Mouse (Mus musculus): ENCODE results near the gene Plvap. TPM values are rescaled to one million over a fixed set of nuclear protein-coding genes. Genes with fewer than 3 reads are reported as not detected.

The Plvap gene
- polyA plus RNA-seq, 1 experiment from 2014 or later, result 145 TPM

GRCm38 (mm10) chr8:71497077-71497645, 14.4 kb downstream of the Plvap start:
- peaks cover 44% of the 10 kb centered on the region for H3K4me1 ChIP-seq (replicated peaks; ENCODE audit: control insufficient read depth, insufficient read depth, low read length)
- ATAC-seq (ENCODE audit: low read depth), result no peak

GRCm38 (mm10) chr8:71496481-71496880, 15.1 kb downstream of the Plvap start:
- WGBS, result 23% methylated on average over 11 of the region's 11 CpGs
- Histone ChIP-seq H3K4me1 (replicated peaks; ENCODE audit: control insufficient read depth, insufficient read depth, low read length) (peaks cover 44% of the 10 kb centered on the region), H3K27ac (ENCODE audit: low read length) (peak overlapping the region; percentile 80)

More at GRCm38 (mm10) chr8:71497077-71497645, 14.4 kb downstream of the Plvap start:
- Histone ChIP-seq H3K36me3 (ENCODE audit: control insufficient read depth, insufficient read depth, low read length) (peaks cover 10% of the 10 kb centered on the region), H3K9me3 (ENCODE audit: control insufficient read depth, low read length) (no peaks in the 10 kb centered on the region), H3K4me3 (ENCODE audit: low read length) (no peak overlapping the region), H3K9ac (ENCODE audit: low read length) (0 out of 2 replicates have a peak overlapping the region, but pooled peaks have one; percentile 6), H3K27ac (ENCODE audit: low read length) (peak overlapping the region; percentile 80), H3K27me3 (ENCODE audit: control insufficient read depth, insufficient read depth, low read depth, low read length) (no peaks in the 10 kb centered on the region), H3K4me2 (ENCODE audit: low read depth, low read length) (no peak overlapping the region)
- 85% methylated on average over 1 of the region's 1 CpGs for WGBS

GRCm38 (mm10) chr8:71495811-71496210, 15.7 kb downstream of the Plvap start:
- H3K36me3 ChIP-seq (ENCODE audit: control insufficient read depth, insufficient read depth, low read length), result peaks cover 13% of the 10 kb centered on the region
- no peak overlapping the region for H3K4me3 ChIP-seq (ENCODE audit: low read length)
- H3K9ac ChIP-seq (ENCODE audit: low read length), result no peak overlapping the region
- H3K4me2 ChIP-seq (ENCODE audit: low read depth, low read length), result no peak overlapping the region
- peaks cover 44% of the 10 kb centered on the region for H3K4me1 ChIP-seq (replicated peaks; ENCODE audit: control insufficient read depth, insufficient read depth, low read length)
- no peaks in the 10 kb centered on the region for H3K27me3 ChIP-seq (ENCODE audit: control insufficient read depth, insufficient read depth, low read depth, low read length)
- no peak for ATAC-seq (ENCODE audit: low read depth)
- H3K27ac ChIP-seq (ENCODE audit: low read length), result peak overlapping the region; percentile 73
- no peaks in the 10 kb centered on the region for H3K9me3 ChIP-seq (ENCODE audit: control insufficient read depth, low read length)
- WGBS, result 57% methylated on average over 5 of the region's 5 CpGs

More at GRCm38 (mm10) chr8:71496481-71496880, 15.1 kb downstream of the Plvap start:
- Histone ChIP-seq H3K36me3 (ENCODE audit: control insufficient read depth, insufficient read depth, low read length) (peaks cover 11% of the 10 kb centered on the region), H3K9ac (ENCODE audit: low read length) (no peak overlapping the region), H3K9me3 (ENCODE audit: control insufficient read depth, low read length) (no peaks in the 10 kb centered on the region), H3K4me2 (ENCODE audit: low read depth, low read length) (no peak overlapping the region), H3K4me3 (ENCODE audit: low read length) (no peak overlapping the region), H3K27me3 (ENCODE audit: control insufficient read depth, insufficient read depth, low read depth, low read length) (no peaks in the 10 kb centered on the region)
- peak; percentile 57 for ATAC-seq (ENCODE audit: low read depth)

- 11% methylated on average over 16 of the region's 16 CpGs for WGBS
- peak; percentile 66 for ATAC-seq (ENCODE audit: low read depth)
- Histone ChIP-seq H3K4me2 (ENCODE audit: low read depth, low read length) (peak overlapping the region; percentile 33), H3K27me3 (ENCODE audit: control insufficient read depth, insufficient read depth, low read depth, low read length) (no peaks in the 10 kb centered on the region), H3K4me3 (ENCODE audit: low read length) (no peak overlapping the region), H3K4me1 (replicated peaks; ENCODE audit: control insufficient read depth, insufficient read depth, low read length) (peaks cover 44% of the 10 kb centered on the region), H3K9me3 (ENCODE audit: control insufficient read depth, low read length) (no peaks in the 10 kb centered on the region), H3K9ac (ENCODE audit: low read length) (0 out of 2 replicates have a peak overlapping the region, but pooled peaks have one; percentile 14), H3K27ac (ENCODE audit: low read length) (peak overlapping the region; percentile 73), H3K36me3 (ENCODE audit: control insufficient read depth, insufficient read depth, low read length) (peaks cover 14% of the 10 kb centered on the region)
Observed at GRCm38 (mm10) chr8:71495039-71495438, 16.5 kb downstream of the Plvap start.

GRCm38 (mm10) chr8:71488454-71488853, 23.1 kb downstream of the Plvap start:
- Histone ChIP-seq H3K4me3 (ENCODE audit: low read length) (peak overlapping the region; percentile 93), H3K4me1 (replicated peaks; ENCODE audit: control insufficient read depth, insufficient read depth, low read length) (peaks cover 16% of the 10 kb centered on the region), H3K27me3 (ENCODE audit: control insufficient read depth, insufficient read depth, low read depth, low read length) (no peaks in the 10 kb centered on the region), H3K9ac (ENCODE audit: low read length) (peak overlapping the region; percentile 84), H3K36me3 (ENCODE audit: control insufficient read depth, insufficient read depth, low read length) (peaks cover 11% of the 10 kb centered on the region), H3K4me2 (ENCODE audit: low read depth, low read length) (peak overlapping the region; percentile 96), H3K9me3 (ENCODE audit: control insufficient read depth, low read length) (no peaks in the 10 kb centered on the region), H3K27ac (ENCODE audit: low read length) (peak overlapping the region; percentile 94)
- ATAC-seq (ENCODE audit: low read depth), result peak; percentile 88
- WGBS, result under 1% methylated on average over 22 of the region's 22 CpGs

GRCm38 (mm10) chr8:71487691-71488445, 23.7 kb downstream of the Plvap start, which contains the start of gene Gtpbp3:
TSS of gene Gtpbp3 (plus strand) at chr8:71488103.
- peak within 1 kb of the TSS; percentile 96 for H3K4me2 ChIP-seq (ENCODE audit: low read depth, low read length)
- peaks cover 16% of the 10 kb centered on the region for H3K4me1 ChIP-seq (replicated peaks; ENCODE audit: control insufficient read depth, insufficient read depth, low read length)
- ATAC-seq (ENCODE audit: low read depth), result peak; percentile 61
- no peaks in the 10 kb centered on the region for H3K9me3 ChIP-seq (ENCODE audit: control insufficient read depth, low read length)
- peak within 1 kb of the TSS; percentile 84 for H3K9ac ChIP-seq (ENCODE audit: low read length)
- peak within 1 kb of the TSS; percentile 94 for H3K27ac ChIP-seq (ENCODE audit: low read length)
- peak within 1 kb of the TSS; percentile 93 for H3K4me3 ChIP-seq (ENCODE audit: low read length)
- H3K27me3 ChIP-seq (ENCODE audit: control insufficient read depth, insufficient read depth, low read depth, low read length), result no peaks in the 10 kb centered on the region
- WGBS, result under 1% methylated on average over 33 of the region's 33 CpGs
- peaks cover 10% of the 10 kb centered on the region for H3K36me3 ChIP-seq (ENCODE audit: control insufficient read depth, insufficient read depth, low read length)

- H3K4me1 ChIP-seq (replicated peaks; ENCODE audit: control insufficient read depth, insufficient read depth, low read length), result peaks cover 16% of the 10 kb centered on the region
- 0 out of 2 replicates have a peak, but pooled peaks cover 3% of the 10 kb centered on the region for H3K36me3 ChIP-seq (ENCODE audit: control insufficient read depth, insufficient read depth, low read length)
- ATAC-seq (ENCODE audit: low read depth), result peak; percentile 10; the same call in 1 of the 2 replicates
- 5% methylated on average over 7 of the region's 7 CpGs for WGBS
- peak overlapping the region; percentile 89 for H3K9ac ChIP-seq (ENCODE audit: low read length)
- H3K27ac ChIP-seq (ENCODE audit: low read length), result peak overlapping the region; percentile 26; the same call in 1 of the 2 replicates
- peak overlapping the region; percentile 80 for H3K4me3 ChIP-seq (ENCODE audit: low read length)
- no peaks in the 10 kb centered on the region for H3K27me3 ChIP-seq (ENCODE audit: control insufficient read depth, insufficient read depth, low read depth, low read length)
- no peaks in the 10 kb centered on the region for H3K9me3 ChIP-seq (ENCODE audit: control insufficient read depth, low read length)
- H3K4me2 ChIP-seq (ENCODE audit: low read depth, low read length), result peak overlapping the region; percentile 82; the same call in 1 of the 2 replicates
Observed at GRCm38 (mm10) chr8:71486136-71486529, 25.4 kb downstream of the Plvap start.

GRCm38 (mm10) chr8:71485142-71486135, 26.1 kb downstream of the Plvap start, which contains the start of gene Ano8:
TSS of gene Ano8 (minus strand) at chr8:71485963.
- H3K27me3 ChIP-seq (ENCODE audit: control insufficient read depth, insufficient read depth, low read depth, low read length), result no peaks in the 10 kb centered on the region
- ATAC-seq (ENCODE audit: low read depth), result peak; percentile 71
- H3K4me2 ChIP-seq (ENCODE audit: low read depth, low read length), result peak within 1 kb of the TSS; percentile 82
- no peaks in the 10 kb centered on the region for H3K9me3 ChIP-seq (ENCODE audit: control insufficient read depth, low read length)
- peaks cover 16% of the 10 kb centered on the region for H3K4me1 ChIP-seq (replicated peaks; ENCODE audit: control insufficient read depth, insufficient read depth, low read length)
- peaks cover 3% of the 10 kb centered on the region; the same call in 1 of the 2 replicates for H3K36me3 ChIP-seq (ENCODE audit: control insufficient read depth, insufficient read depth, low read length)
- H3K27ac ChIP-seq (ENCODE audit: low read length), result peak within 1 kb of the TSS; percentile 88
- WGBS, result 4% methylated on average over 54 of the region's 58 CpGs
- H3K9ac ChIP-seq (ENCODE audit: low read length), result peak within 1 kb of the TSS; percentile 89
- H3K4me3 ChIP-seq (ENCODE audit: low read length), result peak within 1 kb of the TSS; percentile 80
